Mouse (Mus musculus) hindbrain, embryonic 16.5 days (tissue): ENCODE results near the gene Lamc2. TPM values are rescaled to one million over a fixed set of nuclear protein-coding genes. Genes with fewer than 3 reads are reported as not detected.

Experiments used
- polyA plus RNA-seq: library from polyadenylated mRNA; unstranded; fragments of >200 nt; fragmentation: Nextera tagmentation; extraction: Ambion mirVana; gene quantifications from 2 replicates; pipeline ENCODE4 v1.2.1, GENCODE M21; 2015

Gene Lamc2
- polyA plus RNA-seq, 1 experiment from 2014 or later: 2.5 TPM

Other genes starting within 250 kb of the Lamc2 start
- 75.4 and 83.4 TPM in 2 replicates for gene Nmnat2, start 231.5 kb downstream of the Lamc2 start, polyA plus RNA-seq
- 15.4 and 19.1 TPM in 2 replicates for gene Lamc1, start 146.3 kb upstream of the Lamc2 start, polyA plus RNA-seq
- gene Shcbp1l, start 238.7 kb upstream of the Lamc2 start, polyA plus RNA-seq: 0.63 and 0.97 TPM in 2 replicates